Mouse (Mus musculus): ENCODE data around the gene Lrrc75b. TPM values are rescaled to one million over a fixed set of nuclear protein-coding genes. Genes with fewer than 3 reads are reported as not detected.

The Lrrc75b gene
- 1 to 10 TPM in 1 of 2 experiments, under 1 TPM in 1; 0.67 to 1.1 TPM for total RNA-seq (2021)
- long read RNA-seq, experiment 1: 0 reads
- long read RNA-seq, experiment 2: 0 reads

DNA sequence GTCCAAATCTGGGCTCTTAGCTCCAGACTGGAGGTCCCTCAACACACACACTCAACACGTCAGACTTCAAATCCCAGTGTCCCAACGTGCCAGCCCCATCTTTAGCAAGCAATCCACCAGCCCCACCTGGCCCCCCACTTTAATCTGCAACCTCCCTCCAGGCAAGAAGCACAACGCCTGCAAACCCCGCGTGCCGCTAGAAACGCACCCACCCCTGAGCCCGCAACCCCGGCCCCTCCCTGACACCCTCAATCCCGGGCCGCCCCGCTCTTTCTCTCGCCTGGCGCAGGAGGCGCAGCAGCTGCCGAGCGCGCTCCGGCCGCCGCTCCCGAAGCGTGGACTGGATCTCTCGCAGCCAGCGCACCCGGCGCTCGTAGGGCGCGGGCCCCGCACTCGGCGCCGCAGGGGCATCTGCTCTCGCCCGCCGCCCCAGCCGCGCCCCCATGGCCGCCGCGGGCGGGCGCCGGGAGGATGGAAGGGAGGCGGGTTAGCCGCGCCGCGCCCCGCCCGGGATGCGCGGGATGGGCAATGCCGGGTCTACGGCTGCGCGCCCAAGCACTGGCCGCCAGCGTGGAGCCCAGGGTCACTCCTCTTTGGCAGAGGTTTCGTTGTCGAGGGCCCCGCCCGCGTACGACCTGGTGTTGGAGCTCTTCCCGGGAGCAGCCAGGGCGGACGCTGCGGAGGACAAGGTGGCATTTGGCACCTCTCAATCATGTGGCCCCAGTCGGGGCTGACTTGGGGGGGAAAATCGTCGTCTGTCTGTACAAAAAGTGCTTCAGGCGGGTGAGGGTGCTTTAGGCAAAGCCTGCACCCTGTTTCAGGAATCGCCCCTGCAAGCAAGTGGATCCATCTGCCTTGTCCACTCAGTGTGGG lies at the start of gene Lrrc75b:
Gene Lrrc75b, minus strand, starts transcription at position 655 of the 873 bp plus-strand sequence.
- peak; percentile 67 to 76 for DNase-seq

- DNase-seq: no peak
These were observed 48.8 kb upstream of the Lrrc75b start for GRCm38 (mm10) chr10:75608975-75609374.

- DNase-seq: no peak
These were observed 47.1 kb upstream of the Lrrc75b start for GRCm38 (mm10) chr10:75607253-75607652.

DNA sequence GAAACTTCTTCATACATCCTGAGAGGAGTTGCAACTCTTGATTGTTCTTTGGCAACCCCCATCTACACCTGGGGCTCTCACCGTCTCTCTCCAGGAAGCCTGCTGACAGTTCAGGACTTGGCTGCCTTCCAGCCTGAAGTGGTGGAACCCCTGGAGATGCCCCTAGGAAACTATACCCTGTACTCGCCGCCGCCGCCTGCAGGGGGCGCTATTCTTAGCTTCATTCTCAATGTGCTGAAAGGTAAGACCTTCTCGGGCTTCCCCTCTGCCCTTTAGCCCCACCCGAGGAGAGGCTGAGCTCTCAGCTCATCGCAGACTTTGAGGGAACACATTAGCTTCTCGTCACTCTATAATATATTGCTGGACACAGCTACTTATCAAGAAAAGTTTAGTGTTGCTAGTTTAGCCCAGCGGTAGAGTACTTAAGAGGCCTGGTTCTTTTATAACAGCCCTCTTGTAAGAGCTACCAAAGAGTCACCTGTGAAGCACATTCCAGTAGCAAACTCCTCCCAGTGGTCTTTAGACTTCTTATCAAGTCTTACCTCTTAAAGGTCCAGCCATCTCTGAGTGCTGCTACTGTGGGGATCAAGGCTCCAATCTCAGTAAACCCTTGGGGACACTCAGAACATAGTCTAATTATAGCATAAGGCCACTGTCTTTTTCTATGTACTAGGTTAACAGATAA lies 45.2 kb upstream of the Lrrc75b start:
- DNase-seq: no peak

- DNase-seq: peak; percentile 23 to 38
These were observed 40.1 kb upstream of the Lrrc75b start for GRCm38 (mm10) chr10:75600189-75600730.

DNA sequence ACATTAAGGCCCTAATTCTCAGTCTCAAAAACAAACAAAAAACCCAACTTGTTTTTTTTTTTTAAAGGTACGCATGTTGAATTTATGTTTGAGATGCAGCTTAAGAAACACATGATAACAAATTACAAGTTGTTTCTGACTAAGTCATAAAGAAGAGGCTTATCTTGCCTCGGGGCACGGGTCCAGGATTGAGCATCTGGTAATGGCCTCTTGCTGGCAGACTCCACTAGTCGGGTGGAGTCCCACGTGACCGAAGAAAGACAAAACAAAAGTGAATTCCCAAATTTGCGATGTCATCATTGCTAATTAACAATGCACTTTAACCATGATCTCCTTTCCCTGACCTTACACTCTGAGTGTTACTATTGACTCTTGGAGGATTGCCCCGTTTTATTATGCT lies 35.9 kb upstream of the Lrrc75b start:
- DNase-seq: peak; percentile 87 to 90

GRCm38 (mm10) chr10:75592585-75592984 lies 32.5 kb upstream of the Lrrc75b start:
- DNase-seq: peak in 1 of 2 experiments; percentile 30

DNA sequence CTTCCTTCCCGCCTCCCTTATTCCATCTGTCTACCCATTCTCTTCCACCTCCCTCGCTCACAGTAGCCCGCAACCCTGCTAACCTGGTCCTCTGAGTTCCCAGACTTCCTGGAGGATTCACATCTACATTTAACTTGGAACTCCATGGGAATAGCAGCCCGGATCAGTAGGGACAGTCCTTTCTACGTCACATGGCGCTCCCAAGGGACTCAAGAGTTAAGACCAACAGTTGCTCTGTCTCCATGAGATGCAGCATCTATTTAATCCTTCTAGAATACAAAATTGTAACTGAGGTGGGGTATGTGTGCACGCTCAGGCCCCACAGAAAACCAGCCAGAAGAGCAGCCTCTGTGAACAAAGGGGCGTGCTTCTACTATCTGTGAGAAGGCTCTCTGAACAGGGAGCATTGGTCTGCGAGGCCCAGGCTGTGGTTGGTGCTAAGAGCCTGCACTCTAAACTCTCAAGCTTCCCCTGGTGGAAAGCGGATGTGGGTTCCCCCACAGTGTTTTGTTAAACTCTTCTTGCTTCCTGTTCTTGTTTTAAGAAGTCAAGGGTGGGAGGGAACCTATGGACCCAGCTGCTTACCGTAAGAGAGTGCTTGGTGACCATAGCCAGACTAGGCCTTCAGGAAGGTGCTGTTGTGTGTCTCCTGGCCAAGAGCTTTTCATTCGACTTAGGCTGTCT lies 31.2 kb upstream of the Lrrc75b start:
- peak; percentile 65 to 85 for DNase-seq

- peak; percentile 63 to 67 for DNase-seq
These were observed 29.5 kb upstream of the Lrrc75b start for GRCm38 (mm10) chr10:75589651-75590050.

GRCm38 (mm10) chr10:75589129-75589528 lies 29.0 kb upstream of the Lrrc75b start, which contains the start of gene Ggt5:
Ggt5 (plus strand) TSS chr10:75589340.
- DNase-seq: peak; percentile 79 to 81

DNA sequence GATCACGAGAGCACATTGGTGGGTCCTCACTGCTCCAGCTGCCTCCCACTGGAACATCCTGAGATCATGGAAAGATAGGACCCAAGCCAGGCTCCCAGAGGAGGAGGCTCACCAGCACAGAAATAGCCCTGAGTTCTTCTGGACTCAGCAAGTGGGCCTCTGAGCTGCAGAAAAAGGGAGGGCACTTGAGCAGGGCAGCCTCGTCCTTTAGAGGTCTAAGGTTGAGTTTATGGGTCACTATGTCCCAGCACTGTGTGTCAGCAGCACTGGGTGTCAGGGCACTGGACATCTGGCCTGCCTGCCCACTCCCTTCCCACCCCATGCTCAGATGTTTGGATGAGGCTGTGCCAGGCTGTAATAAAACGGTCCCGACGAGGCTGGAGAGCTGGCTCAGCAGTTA lies 28.2 kb upstream of the Lrrc75b start:
- DNase-seq: peak; percentile 60 to 69

GRCm38 (mm10) chr10:75587781-75588180 lies 27.7 kb upstream of the Lrrc75b start:
- peak; percentile 71 to 78 for DNase-seq

DNA sequence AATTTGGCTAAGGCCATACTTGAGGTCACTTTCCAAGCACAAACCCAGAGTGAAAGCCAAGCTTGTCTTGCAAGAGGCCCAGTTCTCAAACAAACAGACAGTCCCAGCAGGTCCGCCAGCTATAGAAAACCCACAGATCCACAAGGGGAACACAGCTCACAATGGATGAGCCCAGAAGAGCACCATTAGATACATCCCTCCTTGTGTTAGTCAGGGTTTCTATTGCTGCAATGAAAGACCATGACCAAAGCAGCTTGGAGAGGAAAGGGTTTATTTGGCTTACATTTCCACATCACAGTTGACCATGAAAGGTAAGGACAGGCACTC lies 26.4 kb upstream of the Lrrc75b start:
- DNase-seq: no peak

DNA sequence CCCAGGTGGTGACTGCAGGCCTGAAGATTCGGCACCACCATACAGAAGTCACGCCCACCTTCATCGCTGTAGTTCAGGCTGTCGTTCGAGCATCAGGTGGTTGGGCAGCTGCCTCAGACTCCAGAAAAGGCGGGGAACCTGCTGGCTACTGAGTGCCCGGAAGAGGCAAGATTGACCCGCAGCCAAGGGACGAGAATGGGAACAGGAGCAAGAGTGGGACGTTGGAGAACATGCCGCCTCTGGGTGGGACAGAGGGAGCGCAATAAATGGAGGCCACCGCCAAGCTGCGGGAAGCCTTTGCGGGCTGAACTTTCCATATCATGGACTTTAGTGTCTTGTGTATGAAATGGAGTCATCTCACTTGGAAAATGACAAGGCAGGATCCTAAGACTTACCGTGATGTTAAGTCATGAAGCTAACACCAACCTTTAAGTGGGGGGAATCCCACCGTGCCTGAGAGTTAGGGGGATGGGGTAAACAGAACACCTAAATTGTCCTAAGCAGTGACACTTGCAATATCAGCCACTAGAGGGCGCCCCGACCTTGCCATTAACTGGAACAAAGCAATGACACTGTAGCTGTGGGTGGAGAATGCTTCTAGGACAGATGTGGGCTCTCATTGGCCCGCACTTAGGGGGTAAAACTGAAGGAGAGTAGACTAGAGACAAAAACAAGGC lies 25.9 kb upstream of the Lrrc75b start:
- peak; percentile 87 to 97 for DNase-seq

DNA sequence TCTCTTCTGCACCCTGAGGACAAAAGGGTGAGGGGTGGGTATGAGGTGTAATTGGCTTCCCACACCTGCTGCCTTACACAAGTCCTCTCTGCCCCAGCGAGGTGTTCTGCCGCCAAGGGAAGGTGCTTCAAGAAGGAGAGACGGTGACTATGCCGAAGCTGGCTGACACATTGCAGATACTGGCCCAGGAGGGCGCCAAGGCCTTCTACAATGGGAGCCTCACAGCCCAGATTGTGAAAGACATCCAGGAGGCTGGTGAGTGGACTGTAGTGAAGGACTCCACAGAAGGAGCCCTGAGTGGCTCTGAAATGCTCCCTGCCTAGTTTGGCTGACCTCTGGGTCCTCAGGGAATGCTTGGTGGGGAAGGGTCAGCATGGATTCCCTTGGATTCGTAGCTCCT lies 19.0 kb upstream of the Lrrc75b start:
- no peak for DNase-seq

- DNase-seq: no peak
These were observed 13.8 kb upstream of the Lrrc75b start for GRCm38 (mm10) chr10:75573965-75574364.

GRCm38 (mm10) chr10:75573181-75573580 lies 13.1 kb upstream of the Lrrc75b start:
- no peak for DNase-seq

- no peak for DNase-seq
These were observed 11.8 kb upstream of the Lrrc75b start for GRCm38 (mm10) chr10:75571937-75572336.

GRCm38 (mm10) chr10:75570981-75571657 lies 11.0 kb upstream of the Lrrc75b start:
- no peak for DNase-seq

DNA sequence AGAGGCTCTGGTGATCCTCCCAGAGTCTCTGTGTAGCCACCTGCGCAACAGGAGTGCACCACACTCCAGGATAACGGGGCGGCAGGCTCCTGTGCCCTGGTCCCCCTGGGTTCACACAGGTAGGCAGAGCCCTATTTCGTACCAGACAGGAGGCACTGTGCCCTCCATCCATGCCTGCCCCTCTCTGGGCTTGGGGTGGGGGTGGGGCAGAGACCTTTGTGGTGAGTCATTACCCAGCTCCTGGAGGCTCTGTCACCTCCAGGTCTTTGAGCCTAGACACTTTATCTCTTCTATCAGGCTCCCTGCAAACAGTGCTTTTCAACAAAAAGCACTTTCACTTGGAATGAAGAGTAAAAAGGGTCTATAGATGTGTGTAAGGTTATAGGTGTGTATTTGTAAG lies 8.7 kb upstream of the Lrrc75b start:
- DNase-seq: no peak

DNA sequence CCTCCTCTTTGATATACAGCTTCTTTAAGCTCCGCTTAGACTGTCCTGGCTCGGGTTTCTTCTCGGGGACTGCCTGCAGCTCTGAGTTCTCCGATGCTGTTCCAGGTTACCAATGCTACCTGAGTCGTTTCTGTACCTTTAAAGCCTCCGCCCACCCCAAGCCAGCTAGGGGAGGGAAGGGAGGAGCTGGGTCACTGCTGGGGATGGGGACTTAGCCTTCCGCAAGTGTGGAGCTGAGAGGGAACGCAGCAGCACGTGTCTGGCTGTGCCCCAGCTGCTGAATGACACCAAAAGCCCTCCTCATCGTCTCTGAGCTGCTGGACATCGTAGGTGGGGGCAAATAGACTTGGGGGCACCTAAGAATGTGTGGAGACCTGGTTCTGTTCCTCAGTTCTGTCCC lies 8.3 kb upstream of the Lrrc75b start:
- no peak for DNase-seq
